Mouse (Mus musculus) cerebellum, adult 2 months (tissue): ENCODE measurements around the gene C330007P06Rik.

Experiments
- CTCF ChIP-seq: fragments of 200-500 bp; IDR thresholded peaks from 2 replicates; pipeline ENCODE4 v1.5.1; 2011; ENCODE audit warnings: low read depth, mild to moderate bottlenecking, control low read depth, low read length, moderate library complexity, borderline replicate concordance; ENCODE audit not compliant: insufficient read depth
- POLR2A ChIP-seq: fragments of 200-500 bp; IDR thresholded peaks from 2 replicates; pipeline ENCODE4 v1.6.1; 2011; ENCODE audit warnings: low read length, control low read depth, borderline replicate concordance; ENCODE audit not compliant: insufficient read depth

GRCm38 (mm10) chrX:36794571-36794970 lies 79.3 kb downstream of the C330007P06Rik start:
- no peak for TF ChIP-seq POLR2A
- TF ChIP-seq CTCF, result no peak
